Mouse (Mus musculus): ENCODE data around the gene Tmtc4.

Gene Tmtc4

DNA sequence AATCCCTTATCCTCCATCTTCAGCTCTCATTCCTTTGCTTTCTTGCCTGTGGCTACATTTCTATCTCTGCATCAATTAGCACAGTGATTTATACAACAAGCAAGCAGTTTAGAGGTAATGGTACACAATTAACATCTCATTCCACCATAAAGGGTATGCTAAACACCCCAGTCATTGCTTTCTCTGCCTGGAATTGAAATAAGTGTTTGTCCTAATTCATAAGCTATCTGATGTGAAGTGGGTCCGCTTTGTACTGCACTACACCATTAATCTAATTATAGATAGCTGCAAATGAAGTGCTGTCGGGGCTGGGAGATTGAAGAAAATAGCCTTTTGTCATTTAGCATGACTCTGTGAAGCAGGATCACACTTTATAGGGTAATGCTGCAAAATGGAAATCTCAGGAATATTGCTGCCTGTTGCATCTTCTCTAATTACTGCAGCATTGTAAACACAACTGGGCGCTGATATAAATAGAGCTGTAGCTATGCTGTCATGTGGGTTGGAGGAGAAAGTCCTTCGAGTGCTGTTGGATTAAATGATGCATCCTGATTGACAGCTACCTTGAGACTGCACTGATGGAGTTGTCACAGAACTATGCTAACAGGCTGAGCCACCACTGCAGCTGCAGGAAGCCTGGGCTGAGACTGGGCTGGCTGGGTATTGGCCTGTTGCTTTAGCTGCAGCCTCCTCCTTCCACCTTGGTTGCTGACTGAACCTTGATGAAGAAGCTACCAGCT, 111.8 kb downstream of the Tmtc4 start:
- no peak for DNase-seq (ENCODE audit: low spot score)

DNA sequence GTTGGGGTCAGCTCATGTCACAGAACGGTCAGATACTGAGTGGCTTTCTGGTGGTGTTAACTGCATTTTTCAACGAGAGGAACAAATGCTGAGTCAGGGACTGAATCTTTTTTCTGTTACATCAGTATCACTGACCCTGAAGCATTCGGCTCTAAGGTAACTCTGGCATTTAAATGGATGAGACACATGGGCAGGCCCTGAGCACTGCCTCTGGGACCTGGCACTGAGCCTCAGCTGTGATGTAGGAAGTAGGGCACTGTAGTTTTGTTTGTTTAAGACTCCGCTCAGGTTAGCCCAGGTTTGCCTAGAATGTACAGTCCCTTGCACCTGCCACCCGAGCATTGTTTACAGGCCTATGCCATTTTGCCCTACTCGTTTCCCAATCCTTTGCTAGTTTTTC, 114.0 kb downstream of the Tmtc4 start:
- DNase-seq (ENCODE audit: low spot score), result no peak

Data from spleen, adult 12 weeks (tissue).